Mouse (Mus musculus): ENCODE results near the gene Kcnmb2. TPM values are rescaled to one million over a fixed set of nuclear protein-coding genes. Genes with fewer than 3 reads are reported as not detected.

Kcnmb2 gene
- 0.61 and 0.92 TPM in 2 replicates for polyA plus RNA-seq (2016; fragmentation: Nextera tagmentation; extraction: Ambion mirVana)

GRCm38 (mm10) chr3:31902504-31903330 lies at the start of gene Kcnmb2:
Kcnmb2 (plus strand) TSS chr3:31902507.
- Histone ChIP-seq H3K4me3 (peak within 1 kb of the TSS; percentile 44), H3K9ac (peak within 1 kb of the TSS; percentile 14; the same call in 1 of the 2 replicates), H3K27me3 (replicated peaks) (no peaks in the 10 kb centered on the region), H3K36me3 (no peaks in the 10 kb centered on the region), H3K9me3 (replicated peaks) (no peaks in the 10 kb centered on the region), H3K4me1 (replicated peaks) (peaks cover 26% of the 10 kb centered on the region), H3K27ac (ENCODE audit: poor library complexity, severe bottlenecking) (no peak within 1 kb of the TSS), H3K4me2 (peak within 1 kb of the TSS; percentile 86)
- WGBS: 2% methylated on average over 22 of the region's 22 CpGs
- no peak for ATAC-seq (ENCODE audit: insufficient number of reproducible peaks, low FRiP score)

- WGBS: 78% methylated on average over 5 of the region's 5 CpGs
Measured at GRCm38 (mm10) chr3:31863522-31863921, 38.8 kb upstream of the Kcnmb2 start.

GRCm38 (mm10) chr3:31864070-31864469 lies 38.2 kb upstream of the Kcnmb2 start:
- 72% methylated on average over 3 of the region's 3 CpGs for WGBS

More at GRCm38 (mm10) chr3:31863522-31863921, 38.8 kb upstream of the Kcnmb2 start:
- Histone ChIP-seq H3K4me3 (no peak overlapping the region), H3K9me3 (replicated peaks) (no peaks in the 10 kb centered on the region), H3K9ac (no peak overlapping the region), H3K27ac (ENCODE audit: poor library complexity, severe bottlenecking) (no peak overlapping the region), H3K36me3 (no peaks in the 10 kb centered on the region), H3K4me1 (replicated peaks) (no peaks in the 10 kb centered on the region), H3K27me3 (replicated peaks) (no peaks in the 10 kb centered on the region), H3K4me2 (no peak overlapping the region)
- ATAC-seq (ENCODE audit: insufficient number of reproducible peaks, low FRiP score): no peak

GRCm38 (mm10) chr3:31871461-31871860 lies 30.8 kb upstream of the Kcnmb2 start:
- Histone ChIP-seq H3K9ac (no peak overlapping the region), H3K4me2 (no peak overlapping the region), H3K4me1 (replicated peaks) (no peaks in the 10 kb centered on the region), H3K9me3 (replicated peaks) (no peaks in the 10 kb centered on the region), H3K27me3 (replicated peaks) (no peaks in the 10 kb centered on the region), H3K36me3 (no peaks in the 10 kb centered on the region), H3K4me3 (no peak overlapping the region), H3K27ac (ENCODE audit: poor library complexity, severe bottlenecking) (no peak overlapping the region)
- WGBS: 67% methylated on average over 3 of the region's 3 CpGs
- ATAC-seq (ENCODE audit: insufficient number of reproducible peaks, low FRiP score): 0 out of 2 replicates have a peak, but pooled peaks have one; percentile 22

More at GRCm38 (mm10) chr3:31864070-31864469, 38.2 kb upstream of the Kcnmb2 start:
- Histone ChIP-seq H3K27ac (ENCODE audit: poor library complexity, severe bottlenecking) (no peak overlapping the region), H3K4me3 (no peak overlapping the region), H3K36me3 (no peaks in the 10 kb centered on the region), H3K9ac (no peak overlapping the region), H3K27me3 (replicated peaks) (no peaks in the 10 kb centered on the region), H3K4me1 (replicated peaks) (no peaks in the 10 kb centered on the region), H3K9me3 (replicated peaks) (no peaks in the 10 kb centered on the region), H3K4me2 (no peak overlapping the region)
- no peak for ATAC-seq (ENCODE audit: insufficient number of reproducible peaks, low FRiP score)

- no peak overlapping the region for H3K27ac ChIP-seq (ENCODE audit: poor library complexity, severe bottlenecking)
- H3K9ac ChIP-seq: no peak overlapping the region
- ATAC-seq (ENCODE audit: insufficient number of reproducible peaks, low FRiP score): no peak
- no peak overlapping the region for H3K4me3 ChIP-seq
- H3K4me2 ChIP-seq: no peak overlapping the region
- H3K4me1 ChIP-seq (replicated peaks): 0 out of 2 replicates have a peak, but pooled peaks cover 6% of the 10 kb centered on the region
- 73% methylated on average over 12 of the region's 12 CpGs for WGBS
- H3K9me3 ChIP-seq (replicated peaks): peaks cover 3% of the 10 kb centered on the region; the same call in 1 of the 2 replicates
- no peaks in the 10 kb centered on the region for H3K27me3 ChIP-seq (replicated peaks)
- H3K36me3 ChIP-seq: no peaks in the 10 kb centered on the region
Measured at GRCm38 (mm10) chr3:31882621-31883131, 19.6 kb upstream of the Kcnmb2 start.

- Histone ChIP-seq H3K9me3 (replicated peaks) (no peaks in the 10 kb centered on the region), H3K9ac (no peak overlapping the region), H3K4me1 (replicated peaks) (no peaks in the 10 kb centered on the region), H3K27me3 (replicated peaks) (no peaks in the 10 kb centered on the region), H3K4me3 (no peak overlapping the region), H3K27ac (ENCODE audit: poor library complexity, severe bottlenecking) (no peak overlapping the region), H3K36me3 (no peaks in the 10 kb centered on the region), H3K4me2 (no peak overlapping the region)
- 50% methylated on average over 2 of the region's 2 CpGs for WGBS
- no peak for ATAC-seq (ENCODE audit: insufficient number of reproducible peaks, low FRiP score)
Measured at GRCm38 (mm10) chr3:31892653-31893052, 9.7 kb upstream of the Kcnmb2 start.

- Histone ChIP-seq H3K36me3 (no peaks in the 10 kb centered on the region), H3K9me3 (replicated peaks) (no peaks in the 10 kb centered on the region), H3K4me3 (peak overlapping the region; percentile 44), H3K27ac (ENCODE audit: poor library complexity, severe bottlenecking) (no peak overlapping the region), H3K9ac (no peak overlapping the region), H3K4me2 (peak overlapping the region; percentile 86), H3K27me3 (replicated peaks) (no peaks in the 10 kb centered on the region), H3K4me1 (replicated peaks) (peaks cover 26% of the 10 kb centered on the region)
- 2% methylated on average over 9 of the region's 9 CpGs for WGBS
- no peak for ATAC-seq (ENCODE audit: insufficient number of reproducible peaks, low FRiP score)
Measured at GRCm38 (mm10) chr3:31903506-31903905, 1.2 kb downstream of the Kcnmb2 start.

GRCm38 (mm10) chr3:31904156-31904555 lies 1.8 kb downstream of the Kcnmb2 start:
- Histone ChIP-seq H3K4me2 (no peak overlapping the region), H3K4me3 (no peak overlapping the region), H3K27ac (ENCODE audit: poor library complexity, severe bottlenecking) (no peak overlapping the region), H3K4me1 (replicated peaks) (peaks cover 26% of the 10 kb centered on the region), H3K36me3 (no peaks in the 10 kb centered on the region), H3K9ac (no peak overlapping the region), H3K9me3 (replicated peaks) (no peaks in the 10 kb centered on the region), H3K27me3 (replicated peaks) (no peaks in the 10 kb centered on the region)
- WGBS: 59% methylated on average over 5 of the region's 5 CpGs
- no peak for ATAC-seq (ENCODE audit: insufficient number of reproducible peaks, low FRiP score)

GRCm38 (mm10) chr3:31911168-31911567 lies 8.9 kb downstream of the Kcnmb2 start:
- Histone ChIP-seq H3K27me3 (replicated peaks) (no peaks in the 10 kb centered on the region), H3K4me3 (no peak overlapping the region), H3K4me1 (replicated peaks) (no peaks in the 10 kb centered on the region), H3K36me3 (no peaks in the 10 kb centered on the region), H3K9me3 (replicated peaks) (no peaks in the 10 kb centered on the region), H3K27ac (ENCODE audit: poor library complexity, severe bottlenecking) (no peak overlapping the region), H3K4me2 (no peak overlapping the region), H3K9ac (no peak overlapping the region)
- no peak for ATAC-seq (ENCODE audit: insufficient number of reproducible peaks, low FRiP score)
- 60% methylated on average over 5 of the region's 5 CpGs for WGBS

GRCm38 (mm10) chr3:31911690-31912089 lies 9.4 kb downstream of the Kcnmb2 start:
- Histone ChIP-seq H3K27me3 (replicated peaks) (no peaks in the 10 kb centered on the region), H3K4me1 (replicated peaks) (no peaks in the 10 kb centered on the region), H3K9me3 (replicated peaks) (no peaks in the 10 kb centered on the region), H3K36me3 (no peaks in the 10 kb centered on the region), H3K9ac (no peak overlapping the region), H3K4me3 (no peak overlapping the region), H3K27ac (ENCODE audit: poor library complexity, severe bottlenecking) (no peak overlapping the region), H3K4me2 (no peak overlapping the region)
- no peak for ATAC-seq (ENCODE audit: insufficient number of reproducible peaks, low FRiP score)
- WGBS: 30% methylated on average over 3 of the region's 3 CpGs

GRCm38 (mm10) chr3:31928544-31928943 lies 26.2 kb downstream of the Kcnmb2 start:
- H3K4me1 ChIP-seq (replicated peaks): no peaks in the 10 kb centered on the region
- H3K4me2 ChIP-seq: no peak overlapping the region
- no peak overlapping the region for H3K27ac ChIP-seq (ENCODE audit: poor library complexity, severe bottlenecking)
- H3K4me3 ChIP-seq: no peak overlapping the region
- H3K36me3 ChIP-seq: no peaks in the 10 kb centered on the region
- no peak for ATAC-seq (ENCODE audit: insufficient number of reproducible peaks, low FRiP score)
- H3K9ac ChIP-seq: no peak overlapping the region
- H3K9me3 ChIP-seq (replicated peaks): no peaks in the 10 kb centered on the region
- 85% methylated on average over 1 of the region's 1 CpGs for WGBS
- H3K27me3 ChIP-seq (replicated peaks): no peaks in the 10 kb centered on the region

Data from heart, embryonic 12.5 days (tissue).